Mouse (Mus musculus) embryo, embryonic 11.5 days (tissue): ENCODE results near the gene Gm49321.

Source experiments
- DNase-seq: peaks from one replicate; pipeline ENCODE4 v3.0.0-alpha.2; 2012; ENCODE audit warnings: low read depth, low spot score

Gm49321 gene

DNA sequence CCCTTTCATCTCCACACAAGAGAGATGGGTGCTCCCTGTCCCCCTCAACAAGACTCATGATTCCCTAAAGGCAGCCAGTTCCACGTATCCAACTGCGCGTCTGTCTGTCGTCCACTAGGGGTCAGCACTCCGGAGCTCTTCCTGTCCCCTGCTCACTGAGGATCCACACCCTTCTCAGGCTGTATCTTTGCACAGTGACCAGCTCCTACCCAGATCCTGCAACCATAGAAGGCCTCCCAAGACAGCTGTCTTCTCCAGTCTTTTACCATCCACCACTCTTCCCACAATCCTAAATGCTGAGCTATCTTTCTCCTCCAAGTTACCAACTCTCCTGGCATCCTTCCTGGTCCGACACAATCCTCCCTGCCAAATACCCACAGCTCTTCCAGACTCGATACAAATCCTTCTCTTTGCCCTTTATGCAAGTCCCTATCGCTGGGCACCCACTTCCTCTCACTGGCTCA is 72.0 kb downstream of the Gm49321 start:
- DNase-seq = peak; percentile 40

DNA sequence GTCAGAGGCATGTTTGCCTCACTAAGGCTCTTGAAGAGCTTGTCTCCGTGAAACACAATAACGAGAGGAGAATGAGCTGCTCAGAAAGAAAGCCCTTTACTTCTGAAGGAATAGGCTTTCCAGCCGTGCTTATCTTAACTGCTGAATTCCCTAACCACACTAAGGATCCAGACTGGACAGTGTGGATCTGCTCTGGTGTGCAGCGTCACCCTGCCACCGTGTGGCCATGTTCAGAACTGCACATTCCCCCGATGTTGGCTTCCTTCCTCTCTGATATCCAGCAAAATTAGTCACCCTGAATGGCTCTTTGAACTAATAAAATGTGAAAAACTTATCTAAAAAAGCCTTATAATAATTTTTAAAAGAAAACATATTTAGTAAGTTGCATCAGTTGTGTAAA is 76.3 kb downstream of the Gm49321 start:
- peak; percentile 65 for DNase-seq

DNA sequence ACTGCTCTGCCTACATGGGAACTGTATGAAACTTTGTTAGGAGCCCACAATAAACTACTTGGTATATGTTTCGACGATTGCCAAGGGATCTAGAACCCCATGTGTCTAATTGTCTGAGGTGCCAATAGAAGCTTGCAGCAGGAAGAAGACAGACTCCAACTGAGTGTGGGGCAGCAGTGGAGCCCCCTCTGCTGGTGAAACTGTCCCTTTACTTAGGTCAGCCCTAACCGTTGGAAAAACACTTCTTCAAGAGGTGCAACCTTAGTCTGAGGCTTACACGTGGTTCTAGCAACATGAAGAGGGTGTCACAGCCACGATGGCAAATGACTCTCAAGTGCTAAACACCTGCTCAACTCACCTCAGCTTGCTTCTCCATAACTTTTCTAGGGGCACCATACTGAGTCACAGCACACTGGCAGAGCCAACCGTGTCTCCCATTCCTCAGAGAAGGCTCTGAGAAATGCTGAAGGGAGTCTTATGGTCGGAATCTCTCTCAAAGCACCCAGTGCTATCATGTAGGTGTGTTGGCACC is 77.4 kb downstream of the Gm49321 start:
- DNase-seq = no peak

DNA sequence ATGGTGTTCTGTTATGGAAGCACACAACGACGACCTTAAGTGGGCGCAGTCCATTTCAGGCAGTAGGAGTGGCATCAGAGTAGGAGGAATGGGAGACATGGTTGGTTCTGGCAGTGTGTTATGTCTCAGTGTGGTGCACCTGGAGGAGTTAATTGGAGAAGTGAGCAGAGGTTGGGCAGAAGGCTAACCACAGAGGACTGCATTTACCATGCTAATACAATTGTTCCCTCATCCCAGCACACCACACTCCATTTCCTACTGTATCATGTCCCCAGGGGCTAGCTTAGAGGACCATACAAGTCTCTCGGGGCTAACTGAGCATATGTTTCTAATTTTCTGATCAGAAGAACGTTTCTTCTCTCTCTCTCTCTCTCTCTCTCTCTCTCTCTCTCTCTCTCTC is 78.0 kb downstream of the Gm49321 start:
- DNase-seq = no peak
